Mouse (Mus musculus) layer of hippocampus, postnatal 25 days (tissue): ENCODE measurements around the gene Frs2. TPM values are rescaled to one million over a fixed set of nuclear protein-coding genes. Genes with fewer than 3 reads are reported as not detected.
"Not testable (repeated sequence)": the region's sequence is repeated elsewhere in the genome, so short reads cannot be mapped to it uniquely, and the experiment has no call there.

Experiments
- DNase-seq, 2 experiments: peaks; one replicate each; pipeline ENCODE4 v3.0.0; 2022; ENCODE audit warnings: mixed read lengths in 2 of 2, low spot score in 1 of 2; ENCODE audit errors: extremely low spot score in 1 of 2
- total RNA-seq, 2 experiments: library from RNA; stranded (reverse); gene quantifications; 2 replicates each; pipeline ENCODE4 v1.2.3; 2021

Frs2 gene
- total RNA-seq, 2 experiments from 2014 or later, result 32.1 to 34.1 TPM

DNA sequence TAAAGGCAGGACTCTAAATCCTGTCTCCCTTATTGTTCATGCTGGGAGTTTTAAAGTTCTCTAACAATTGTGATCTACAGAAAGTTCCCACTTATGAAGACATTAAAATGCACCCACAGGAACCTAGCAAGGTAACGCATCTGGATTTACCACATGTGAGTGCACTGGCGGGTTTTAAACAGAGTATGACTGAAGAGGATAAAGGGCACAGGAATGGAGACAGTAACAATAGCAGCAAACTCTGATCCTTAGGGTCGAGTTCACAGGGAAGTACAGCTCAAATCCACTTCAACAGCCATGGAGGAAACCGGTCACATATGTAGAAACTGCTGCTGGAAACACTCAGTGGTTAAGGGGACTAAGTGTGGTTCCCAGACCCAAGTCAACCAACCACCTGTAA lies 99.1 kb downstream of the Frs2 start:
- DNase-seq, result no peak

DNA sequence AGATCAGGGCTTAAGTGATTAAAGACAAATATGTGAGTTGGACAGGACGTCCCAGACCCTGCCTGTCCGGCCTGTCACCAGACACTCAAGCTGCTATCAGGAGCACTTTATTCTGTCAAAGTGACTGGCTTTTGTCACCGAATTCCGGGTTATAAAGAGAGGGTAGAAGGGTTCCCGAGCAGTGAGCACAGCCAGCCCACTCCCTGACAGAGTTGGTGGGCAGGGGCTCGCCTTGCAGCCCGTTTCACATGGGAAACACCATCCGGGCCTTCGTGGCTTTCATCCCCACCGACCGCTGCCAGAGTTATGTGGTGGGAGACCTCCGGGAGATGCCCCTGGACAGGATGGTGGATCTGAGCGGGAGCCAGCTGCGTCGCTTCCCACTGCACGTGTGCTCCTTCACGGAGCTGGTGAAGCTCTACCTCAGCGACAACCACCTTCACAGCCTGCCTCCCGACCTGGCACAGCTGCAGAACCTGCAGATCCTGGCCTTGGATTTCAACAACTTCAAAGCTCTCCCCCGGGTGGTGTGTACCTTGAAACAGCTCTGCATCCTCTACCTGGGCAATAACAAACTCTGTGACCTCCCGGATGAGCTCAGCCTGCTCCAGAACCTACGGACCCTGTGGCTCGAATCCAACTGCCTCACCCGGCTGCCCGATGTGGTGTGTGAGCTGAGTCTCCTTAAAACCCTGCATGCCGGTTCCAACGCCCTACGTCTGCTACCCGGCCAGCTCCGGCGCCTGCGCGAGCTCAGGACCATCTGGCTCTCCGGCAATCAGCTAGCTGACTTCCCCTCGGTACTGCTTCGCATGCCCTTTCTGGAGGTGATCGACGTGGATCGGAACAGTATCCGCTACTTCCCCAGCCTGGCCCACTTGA lies 102.9 kb downstream of the Frs2 start, which contains the start of gene Lrrc10:
Gene Lrrc10, plus strand, starts transcription at position 167 of the 882 bp plus-strand sequence.
- DNase-seq, result peak; percentile 31 to 43

DNA sequence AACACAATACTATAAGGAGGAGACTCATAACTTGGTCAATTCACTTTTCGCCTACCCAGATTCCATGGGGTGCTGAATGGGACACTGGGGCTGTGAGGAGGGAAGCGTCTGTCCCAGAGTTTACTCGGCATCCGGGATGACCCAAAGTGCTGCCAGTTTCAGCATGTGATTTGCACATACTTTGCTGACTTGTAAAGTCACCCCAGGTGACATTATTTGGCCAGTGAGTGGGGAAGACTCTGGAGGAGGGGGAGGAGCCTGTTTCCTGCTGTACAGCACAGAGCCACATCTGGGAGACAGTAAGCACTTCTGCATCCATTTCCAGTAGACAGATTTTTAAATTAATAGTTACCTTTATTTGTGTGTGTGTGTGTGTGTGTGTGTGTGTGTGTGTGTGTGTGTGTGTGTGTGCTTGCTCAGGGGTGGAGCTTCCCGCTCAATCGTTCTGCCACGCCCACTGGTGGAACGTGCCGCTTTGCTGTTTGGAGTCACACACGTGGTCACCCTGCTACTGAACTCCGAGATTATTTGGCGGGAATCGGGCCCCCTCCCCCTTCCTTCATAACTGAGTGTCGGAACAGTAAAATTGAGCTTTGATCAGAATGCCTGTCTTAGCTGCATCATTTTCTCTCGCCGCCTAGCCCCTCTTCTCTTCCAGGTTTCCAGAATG lies 104.7 kb downstream of the Frs2 start:
- not testable (repeated sequence) for DNase-seq

DNA sequence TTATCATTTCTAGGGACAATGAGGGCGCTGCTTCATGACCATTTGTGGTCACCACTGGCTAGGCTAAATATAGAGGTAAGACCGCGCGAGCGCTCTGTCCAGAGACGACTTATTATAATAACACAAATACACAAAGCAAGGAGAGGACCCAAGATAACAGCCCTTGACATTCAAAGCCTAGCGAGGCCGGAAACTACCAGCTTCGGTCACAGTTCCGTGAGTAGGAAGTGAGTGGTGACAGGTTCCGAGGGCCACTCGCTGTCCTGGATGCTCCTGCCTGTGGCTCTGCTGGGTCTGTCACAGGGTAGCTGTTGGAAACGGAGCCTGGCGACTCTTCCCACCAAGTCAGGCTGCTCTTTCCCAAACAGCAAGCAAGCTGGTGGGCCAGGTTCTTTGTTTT lies 106.0 kb downstream of the Frs2 start:
- DNase-seq, result no peak

- DNase-seq, result peak in 1 of 2 experiments; percentile 44
Measured at GRCm38 (mm10) chr10:117040355-117040754, 108.0 kb downstream of the Frs2 start.

DNA sequence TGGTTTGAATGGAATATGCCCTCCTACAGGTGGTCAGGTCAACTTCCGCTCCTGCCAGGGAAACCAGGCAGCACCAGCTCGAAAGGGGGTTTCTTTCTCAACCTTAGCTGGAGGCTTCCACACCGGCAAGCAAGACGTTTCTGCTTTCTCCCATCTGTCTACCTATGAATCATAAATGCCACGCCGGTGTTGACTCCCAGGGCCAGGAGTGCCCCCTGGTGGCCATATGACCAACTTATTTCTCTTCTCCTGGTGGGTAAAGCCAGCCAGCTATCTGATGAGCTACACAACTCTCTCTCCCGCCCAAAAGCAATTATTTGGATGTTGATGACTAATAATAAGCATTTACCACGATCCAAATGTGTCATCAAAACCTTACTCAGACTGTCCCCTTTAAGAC lies 114.5 kb downstream of the Frs2 start:
- peak; percentile 46 to 84 for DNase-seq

- DNase-seq, result no peak
Measured at GRCm38 (mm10) chr10:117031160-117031559, 117.2 kb downstream of the Frs2 start.

- no peak for DNase-seq
Measured at GRCm38 (mm10) chr10:117026176-117026575, 122.2 kb downstream of the Frs2 start.

DNA sequence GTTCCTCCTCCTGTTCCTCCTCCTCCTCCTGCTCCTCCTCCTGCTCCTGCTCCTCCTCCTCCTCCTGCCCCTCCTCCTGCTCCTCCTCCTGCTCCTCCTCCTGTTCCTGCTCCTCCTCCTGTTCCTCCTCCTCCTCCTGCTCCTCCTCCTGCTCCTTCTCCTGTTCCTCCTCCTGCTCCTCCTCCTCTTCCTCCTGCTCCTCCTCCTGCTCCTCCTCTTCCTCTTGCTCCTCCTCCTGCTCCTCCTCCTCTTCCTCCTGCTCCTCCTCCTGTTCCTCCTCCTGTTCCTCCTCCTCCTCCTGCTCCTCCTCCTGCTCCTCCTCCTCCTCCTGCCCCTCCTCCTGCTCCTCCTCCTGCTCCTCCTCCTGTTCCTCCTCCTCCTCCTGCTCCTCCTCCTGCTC lies 122.6 kb downstream of the Frs2 start:
- not testable (repeated sequence) for DNase-seq

GRCm38 (mm10) chr10:117023693-117024092 lies 124.6 kb downstream of the Frs2 start:
- DNase-seq, result no peak

DNA sequence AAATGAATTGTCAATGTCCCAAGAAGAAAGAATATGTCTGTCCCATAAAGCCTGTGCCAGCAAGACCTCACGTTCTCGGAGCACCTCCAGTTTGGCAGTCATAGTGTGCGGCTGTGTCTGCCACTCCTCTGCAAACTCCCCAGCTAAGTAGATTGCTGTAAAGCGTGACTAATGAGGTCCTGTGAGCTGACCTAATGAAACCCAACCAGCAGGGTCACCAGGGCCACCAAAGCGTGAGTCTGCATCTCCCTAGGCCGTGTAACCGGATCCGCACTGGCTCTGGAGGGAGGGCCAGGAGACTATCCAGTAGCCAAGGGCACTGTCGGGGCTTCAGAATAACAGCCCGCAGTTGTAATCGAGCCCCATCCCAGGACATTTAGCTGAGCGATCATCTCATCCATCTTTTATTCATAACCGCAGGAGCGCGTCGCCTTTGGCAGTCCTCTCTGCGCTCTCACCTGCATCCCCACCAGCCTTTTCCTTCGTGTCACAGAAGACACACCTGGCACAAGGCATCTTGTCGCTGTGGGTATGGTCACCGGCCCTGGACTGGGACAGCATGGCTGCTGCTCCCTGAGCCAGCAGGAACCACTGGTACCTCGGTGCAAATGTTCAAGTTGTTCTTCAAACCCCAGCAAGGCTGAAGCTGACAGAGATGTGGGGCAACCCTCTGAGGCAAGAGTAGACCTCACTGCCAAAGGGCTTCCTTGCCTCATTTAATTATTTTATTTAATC lies 127.1 kb downstream of the Frs2 start:
- no peak for DNase-seq

Other genes with a start within 250 kb of the Frs2 start
- 10 to 100 TPM; 62.3 to 65.7 TPM for gene Rab3ip, start 197.8 kb downstream of the Frs2 start, total RNA-seq
- not detected for gene Gm10271, start 175.9 kb downstream of the Frs2 start, total RNA-seq
- 1 to 10 TPM; 1.8 to 2.7 TPM for gene Best3, start 162.2 kb downstream of the Frs2 start, total RNA-seq
- under 1 TPM in 1 of 2 experiments, not detected in 1; 0.33 TPM for gene Lrrc10, start 103.2 kb downstream of the Frs2 start, total RNA-seq
- 100 to 1,000 TPM; 175 to 190 TPM for gene Cct2, start 84.7 kb downstream of the Frs2 start, total RNA-seq
- gene Yeats4, start 76.0 kb upstream of the Frs2 start, total RNA-seq, result 10 to 100 TPM; 44.6 to 52.6 TPM
- not detected for gene 9530003J23Rik, start 90.2 kb upstream of the Frs2 start, total RNA-seq
- gene Lyz2, start 133.8 kb upstream of the Frs2 start, total RNA-seq, result 10 to 100 TPM; 11.9 to 13.3 TPM
- gene Lyz1, start 144.3 kb upstream of the Frs2 start, total RNA-seq, result 1 to 10 TPM in 1 of 2 experiments, under 1 TPM in 1; 0.80 to 1.2 TPM
- 100 to 1,000 TPM; 103 to 115 TPM for gene Cpsf6, start 231.5 kb upstream of the Frs2 start, total RNA-seq